ENCODE assay signal across 8 mouse cellular contexts in the genomic region with DNA sequence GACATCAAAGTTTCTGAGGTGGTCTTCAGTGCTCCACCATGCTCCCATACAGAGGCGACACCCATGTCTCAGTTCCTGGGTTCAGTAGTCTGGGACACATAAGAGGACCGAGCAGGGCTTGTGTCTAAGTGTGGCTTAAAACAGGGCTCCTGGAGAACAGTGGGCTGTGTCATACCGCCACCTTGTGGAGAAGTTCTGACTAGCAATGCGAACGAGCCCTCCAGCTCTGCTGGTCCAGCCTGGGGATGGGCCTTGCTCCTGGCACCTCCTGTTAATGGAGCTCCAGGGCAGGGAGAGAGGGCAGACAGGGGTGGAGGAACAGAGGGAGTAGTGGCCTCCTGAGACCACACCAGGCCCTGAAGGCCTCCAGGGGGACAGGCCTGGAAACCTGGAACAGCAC. TPM values are rescaled to one million over a fixed set of nuclear protein-coding genes. Genes with fewer than 3 reads are reported as not detected.
DNase-seq lines count a peak whose midpoint lies in the region; ATAC-seq lines count a peak whose summit lies in the region.

No protein-coding gene starts in this region.

- no peak overlapping the region for H3K9ac ChIP-seq in hindbrain, embryonic 15.5 days

- WGBS in hindbrain, embryonic 15.5 days: 2% methylated on average over 5 of the region's 5 CpGs

- no peak overlapping the region for H3K27ac ChIP-seq in hindbrain, embryonic 15.5 days (replicated peaks)

- ATAC-seq in hindbrain, embryonic 15.5 days (ENCODE audit: low FRiP score, low read depth): peak; percentile 87

- H3K36me3 ChIP-seq in hindbrain, embryonic 15.5 days: no peaks in the 10 kb centered on the region

- no peak overlapping the region for H3K4me3 ChIP-seq in hindbrain, embryonic 15.5 days

- no peaks in the 10 kb centered on the region for H3K9me3 ChIP-seq in hindbrain, embryonic 15.5 days

- peak; percentile 88 for DNase-seq in R1 (ENCODE audit: low read depth, low spot score)
- peak; percentile 78 for DNase-seq in cerebellum, adult 9-11 months
- peak; percentile 65 to 87 for DNase-seq in frontal cortex, postnatal 10 days (ENCODE audit: low spot score in 2 of 2)
- DNase-seq in layer of hippocampus, postnatal 25 days (ENCODE audit: extremely low spot score in 1 of 2, low spot score in 1 of 2): peak; percentile 89 to 97
- peak; percentile 79 to 90 for DNase-seq in lung, postnatal 4 days
- DNase-seq in right cerebral cortex, adult 18-20 months: peak; percentile 82
- peak; percentile 69 to 81 for DNase-seq in urinary bladder, adult 18-20 months (ENCODE audit: low spot score in 2 of 2)

- no peak overlapping the region for H3K4me2 ChIP-seq in hindbrain, embryonic 15.5 days

- H3K27me3 ChIP-seq in hindbrain, embryonic 15.5 days: peaks cover 2% of the 10 kb centered on the region; the same call in 1 of the 2 replicates

- H3K4me1 ChIP-seq in hindbrain, embryonic 15.5 days (replicated peaks): no peaks in the 10 kb centered on the region

RNA-seq across cellular contexts. Expression of a gene that starts 11.8 kb away (rescaled TPM):
- 2.1 and 2.6 TPM in 2 replicates for polyA plus RNA-seq in hindbrain, embryonic 15.5 days (2015; fragmentation: Nextera tagmentation; extraction: Ambion mirVana)
- under 1 TPM in 1 of 2 experiments, not detected in 1; 0.91 TPM for total RNA-seq in layer of hippocampus, postnatal 25 days (2021)

RNA-seq across cellular contexts. Expression of a gene that starts 39.0 kb away (rescaled TPM):
- 20.7 and 23.3 TPM in 2 replicates for polyA plus RNA-seq in hindbrain, embryonic 15.5 days (2015; fragmentation: Nextera tagmentation; extraction: Ambion mirVana)
- total RNA-seq in layer of hippocampus, postnatal 25 days (2021): 10 to 100 TPM; 32.9 to 36.7 TPM

RNA-seq across cellular contexts. Expression of a gene that starts 51.7 kb away (rescaled TPM):
- not detected in 2 replicates for polyA plus RNA-seq in hindbrain, embryonic 15.5 days (2015; fragmentation: Nextera tagmentation; extraction: Ambion mirVana)
- under 1 TPM; 0.74 to 0.94 TPM for total RNA-seq in layer of hippocampus, postnatal 25 days (2021)
